Mouse (Mus musculus): ENCODE measurements around the gene Itpr1. TPM values are rescaled to one million over a fixed set of nuclear protein-coding genes. Genes with fewer than 3 reads are reported as not detected.

Itpr1 gene
- polyA plus RNA-seq, 1 experiment: 4.7 TPM

DNA sequence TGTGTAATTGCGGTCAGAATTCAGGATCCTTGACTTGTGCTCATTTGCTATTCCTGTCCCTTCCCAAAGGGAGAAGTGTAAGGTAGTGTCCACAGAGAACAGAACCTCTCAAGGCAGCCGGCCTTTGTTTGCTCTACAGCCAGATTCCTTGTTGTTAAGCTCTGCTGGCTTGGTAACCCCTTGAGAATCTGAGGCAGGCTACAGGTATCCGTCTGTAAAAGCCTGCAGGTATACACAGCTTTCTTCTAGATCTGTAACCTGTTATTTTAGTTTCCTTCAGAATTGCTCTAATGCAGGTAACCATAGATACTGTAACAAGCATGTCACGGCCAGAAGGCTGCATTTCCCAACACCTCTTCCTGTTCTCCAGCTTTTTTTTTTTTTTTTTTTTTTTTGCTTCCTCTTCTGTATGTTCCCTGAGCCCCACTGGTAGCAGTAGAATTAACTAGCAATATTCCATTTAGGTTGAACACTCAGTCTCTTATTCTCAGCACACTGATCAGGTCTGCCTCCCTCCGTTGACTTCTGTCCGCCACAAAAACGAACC lies 158.5 kb downstream of the Itpr1 start:
- no peak for TF ChIP-seq POLR2A (IDR thresholded peaks at IDR 0.05; ENCODE audit: low read depth, low read length)
- no peak for TF ChIP-seq CTCF (IDR thresholded peaks at IDR 0.05; ENCODE audit: extremely low read depth, insufficient read length, insufficient replicate concordance, low read depth, low read length)
- H3K4me1 ChIP-seq (ENCODE audit: control insufficient read depth, insufficient read depth, insufficient read length, low read length): no peaks in the 10 kb centered on the region
- H3K27ac ChIP-seq (ENCODE audit: insufficient read depth, low read depth, low read length): no peak overlapping the region
- H3K27me3 ChIP-seq (ENCODE audit: control insufficient read depth, insufficient read depth, low read length): no peaks in the 10 kb centered on the region
- no peak overlapping the region for H3K4me3 ChIP-seq (ENCODE audit: low read depth, low read length)
- 85% methylated on average over 7 of the region's 7 CpGs for WGBS
- no peaks in the 10 kb centered on the region for H3K36me3 ChIP-seq (ENCODE audit: control insufficient read depth, insufficient read depth, low read length)

DNA sequence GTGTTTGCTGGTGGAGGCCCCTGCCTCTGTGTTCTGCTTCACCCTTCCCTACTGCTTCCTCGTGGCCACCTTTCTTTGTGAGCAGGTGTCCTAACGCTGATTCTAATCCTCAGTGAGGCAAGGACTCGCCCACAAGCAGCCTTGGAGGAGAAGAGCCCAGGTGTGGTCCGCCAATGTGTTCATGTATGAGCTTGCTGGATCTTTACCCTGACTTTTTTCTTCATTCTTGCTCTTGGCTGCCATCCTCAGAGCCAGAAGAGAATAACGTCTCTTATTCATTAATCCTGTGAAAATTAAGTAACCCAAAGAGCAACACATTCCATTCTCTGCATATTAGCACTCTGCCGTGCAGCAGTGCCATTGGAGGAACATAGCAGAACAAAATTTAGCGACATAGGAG lies 161.1 kb downstream of the Itpr1 start:
- H3K36me3 ChIP-seq (ENCODE audit: control insufficient read depth, insufficient read depth, low read length): 0 out of 2 replicates have a peak, but pooled peaks cover 1% of the 10 kb centered on the region
- 67% methylated on average over 7 of the region's 7 CpGs for WGBS
- H3K4me1 ChIP-seq (ENCODE audit: control insufficient read depth, insufficient read depth, insufficient read length, low read length): no peaks in the 10 kb centered on the region
- H3K27me3 ChIP-seq (ENCODE audit: control insufficient read depth, insufficient read depth, low read length): no peaks in the 10 kb centered on the region
- no peak overlapping the region for H3K27ac ChIP-seq (ENCODE audit: insufficient read depth, low read depth, low read length)
- TF ChIP-seq CTCF (IDR thresholded peaks at IDR 0.05; ENCODE audit: extremely low read depth, insufficient read length, insufficient replicate concordance, low read depth, low read length) (no peak), POLR2A (IDR thresholded peaks at IDR 0.05; ENCODE audit: low read depth, low read length) (no peak)
- no peak overlapping the region for H3K4me3 ChIP-seq (ENCODE audit: low read depth, low read length)

DNA sequence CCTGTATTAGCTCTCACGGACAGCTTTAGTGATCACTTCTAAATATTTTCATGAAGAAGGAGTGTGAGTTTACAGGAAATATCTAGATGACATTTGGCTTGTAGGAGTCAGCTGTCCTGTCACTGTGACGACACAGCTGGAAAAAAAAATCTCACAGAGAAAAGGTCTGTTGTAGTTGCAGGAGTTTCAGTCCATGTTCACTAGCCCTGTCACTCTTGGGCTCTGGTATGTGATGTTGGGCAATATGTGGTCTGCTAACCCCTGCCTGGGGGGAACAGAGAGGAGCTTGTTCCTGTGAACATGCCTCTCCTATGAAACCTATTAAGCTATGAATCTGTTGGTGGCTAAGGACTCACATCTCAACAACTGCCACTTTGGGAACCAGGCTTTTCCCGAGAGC lies 166.1 kb downstream of the Itpr1 start:
- Histone ChIP-seq H3K4me3 (ENCODE audit: low read depth, low read length) (no peak overlapping the region), H3K27me3 (ENCODE audit: control insufficient read depth, insufficient read depth, low read length) (no peaks in the 10 kb centered on the region), H3K4me1 (ENCODE audit: control insufficient read depth, insufficient read depth, insufficient read length, low read length) (no peaks in the 10 kb centered on the region), H3K36me3 (ENCODE audit: control insufficient read depth, insufficient read depth, low read length) (peaks cover 15% of the 10 kb centered on the region), H3K27ac (ENCODE audit: insufficient read depth, low read depth, low read length) (no peak overlapping the region)
- no peak for TF ChIP-seq CTCF (IDR thresholded peaks at IDR 0.05; ENCODE audit: extremely low read depth, insufficient read length, insufficient replicate concordance, low read depth, low read length)
- no peak for TF ChIP-seq POLR2A (IDR thresholded peaks at IDR 0.05; ENCODE audit: low read depth, low read length)
- 74% methylated on average over 3 of the region's 3 CpGs for WGBS

DNA sequence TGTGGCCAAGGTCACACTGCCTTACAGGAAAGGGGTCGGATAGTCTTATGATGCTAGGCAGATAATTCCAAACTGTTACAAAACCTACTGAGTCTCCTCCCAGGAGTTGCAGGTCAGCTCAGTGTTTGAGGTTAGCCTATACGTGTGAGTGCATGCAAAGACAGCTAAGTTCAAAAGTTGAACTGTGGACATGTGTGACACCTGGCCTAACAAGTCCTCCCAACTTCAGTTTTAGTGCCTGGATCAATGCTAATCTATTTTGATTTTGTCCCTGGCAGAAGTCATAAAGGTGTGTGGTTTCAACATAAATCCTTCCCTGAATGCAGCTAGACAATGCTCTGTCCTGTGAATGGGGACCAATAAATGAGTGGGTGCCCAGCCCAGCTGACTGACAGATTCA lies 167.3 kb downstream of the Itpr1 start:
- Histone ChIP-seq H3K27ac (ENCODE audit: insufficient read depth, low read depth, low read length) (no peak overlapping the region), H3K36me3 (ENCODE audit: control insufficient read depth, insufficient read depth, low read length) (peaks cover 17% of the 10 kb centered on the region), H3K4me3 (ENCODE audit: low read depth, low read length) (no peak overlapping the region), H3K4me1 (ENCODE audit: control insufficient read depth, insufficient read depth, insufficient read length, low read length) (no peaks in the 10 kb centered on the region), H3K27me3 (ENCODE audit: control insufficient read depth, insufficient read depth, low read length) (no peaks in the 10 kb centered on the region)
- no peak for TF ChIP-seq POLR2A (IDR thresholded peaks at IDR 0.05; ENCODE audit: low read depth, low read length)
- TF ChIP-seq CTCF (IDR thresholded peaks at IDR 0.05; ENCODE audit: extremely low read depth, insufficient read length, insufficient replicate concordance, low read depth, low read length): no peak
- WGBS: 72% methylated on average over 2 of the region's 2 CpGs

DNA sequence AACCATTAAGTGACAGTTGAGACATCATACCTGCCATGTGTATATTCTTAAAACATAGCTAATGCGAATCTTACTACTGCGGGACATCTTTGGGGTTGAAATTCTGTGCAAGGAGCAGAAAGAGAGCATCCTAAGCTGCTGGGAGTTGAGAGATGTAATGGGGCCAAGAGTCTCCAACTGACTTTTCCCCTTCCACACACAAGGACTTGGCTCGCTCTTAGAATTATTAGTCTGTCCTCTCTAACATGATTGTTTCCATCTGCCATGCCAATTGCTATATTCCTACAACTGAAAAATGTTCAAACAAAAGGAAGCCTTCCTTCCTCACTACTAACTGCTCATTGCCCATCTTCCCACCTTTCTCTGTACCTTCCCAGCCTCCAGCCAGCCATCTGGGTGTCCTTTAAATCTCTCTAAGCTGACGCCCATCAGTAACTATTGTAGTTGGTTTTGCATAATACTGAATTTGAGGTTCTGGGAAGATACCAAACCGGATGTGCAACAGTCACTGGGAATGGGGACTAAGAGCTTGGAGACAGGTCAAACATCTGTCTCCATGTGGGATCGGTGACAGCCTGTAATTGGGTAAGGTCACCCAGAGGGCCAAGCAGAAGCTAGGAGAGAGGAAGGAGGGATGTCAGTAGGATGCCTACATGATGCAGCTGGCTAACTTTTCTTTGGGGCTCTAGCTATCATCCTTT lies 177.9 kb downstream of the Itpr1 start:
- TF ChIP-seq POLR2A (IDR thresholded peaks at IDR 0.05; ENCODE audit: low read depth, low read length): no peak
- TF ChIP-seq CTCF (IDR thresholded peaks at IDR 0.05; ENCODE audit: extremely low read depth, insufficient read length, insufficient replicate concordance, low read depth, low read length): no peak
- Histone ChIP-seq H3K36me3 (ENCODE audit: control insufficient read depth, insufficient read depth, low read length) (peaks cover 6% of the 10 kb centered on the region), H3K27me3 (ENCODE audit: control insufficient read depth, insufficient read depth, low read length) (no peaks in the 10 kb centered on the region), H3K4me3 (ENCODE audit: low read depth, low read length) (no peak overlapping the region), H3K27ac (ENCODE audit: insufficient read depth, low read depth, low read length) (no peak overlapping the region), H3K4me1 (ENCODE audit: control insufficient read depth, insufficient read depth, insufficient read length, low read length) (no peaks in the 10 kb centered on the region)
- 84% methylated on average over 6 of the region's 6 CpGs for WGBS

DNA sequence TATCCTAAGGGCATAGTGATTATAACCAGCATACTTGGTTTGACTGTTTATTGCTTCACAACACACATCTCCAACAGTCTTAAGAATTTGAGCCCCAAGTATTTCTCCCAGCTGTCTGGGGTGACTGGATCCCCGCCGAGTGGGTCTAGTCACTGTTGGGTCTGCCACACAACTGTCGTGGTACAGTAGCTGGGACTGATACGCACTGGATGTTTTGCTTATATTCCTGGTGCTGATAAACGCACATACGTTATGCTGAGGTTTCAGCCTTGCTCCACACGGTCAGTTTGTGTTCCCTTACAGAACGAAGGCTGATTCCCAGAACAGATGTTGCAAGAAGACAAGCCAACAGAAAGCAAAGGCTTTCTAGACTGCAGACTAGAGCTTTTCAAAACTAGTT lies 180.2 kb downstream of the Itpr1 start:
- Histone ChIP-seq H3K27ac (ENCODE audit: insufficient read depth, low read depth, low read length) (no peak overlapping the region), H3K4me3 (ENCODE audit: low read depth, low read length) (no peak overlapping the region), H3K27me3 (ENCODE audit: control insufficient read depth, insufficient read depth, low read length) (no peaks in the 10 kb centered on the region), H3K36me3 (ENCODE audit: control insufficient read depth, insufficient read depth, low read length) (peaks cover 8% of the 10 kb centered on the region), H3K4me1 (ENCODE audit: control insufficient read depth, insufficient read depth, insufficient read length, low read length) (no peaks in the 10 kb centered on the region)
- 84% methylated on average over 8 of the region's 8 CpGs for WGBS
- TF ChIP-seq CTCF (IDR thresholded peaks at IDR 0.05; ENCODE audit: extremely low read depth, insufficient read length, insufficient replicate concordance, low read depth, low read length): no peak
- TF ChIP-seq POLR2A (IDR thresholded peaks at IDR 0.05; ENCODE audit: low read depth, low read length): no peak

DNA sequence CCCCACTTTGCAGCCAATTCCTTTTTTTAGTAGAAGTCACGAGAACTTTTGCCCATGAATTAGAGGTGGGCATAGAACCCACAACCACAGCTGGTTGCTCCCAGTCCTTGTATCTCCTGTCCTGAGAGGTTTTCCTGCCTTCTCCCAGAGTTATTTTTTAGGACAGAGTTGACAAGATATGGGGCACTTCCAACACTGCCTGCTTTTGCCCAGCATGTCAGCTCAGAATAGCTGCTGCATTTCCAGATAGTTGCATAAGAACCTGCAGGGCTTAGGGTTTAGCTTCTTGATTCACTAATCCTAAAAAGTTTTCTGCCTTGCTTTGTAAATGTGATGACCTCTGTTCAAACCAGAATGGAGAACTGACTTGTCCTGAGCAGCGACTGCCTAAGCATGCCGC lies 185.1 kb downstream of the Itpr1 start:
- H3K27ac ChIP-seq (ENCODE audit: insufficient read depth, low read depth, low read length): no peak overlapping the region
- no peaks in the 10 kb centered on the region for H3K27me3 ChIP-seq (ENCODE audit: control insufficient read depth, insufficient read depth, low read length)
- WGBS: 93% methylated on average over 3 of the region's 3 CpGs
- peaks cover 5% of the 10 kb centered on the region for H3K36me3 ChIP-seq (ENCODE audit: control insufficient read depth, insufficient read depth, low read length)
- H3K4me1 ChIP-seq (ENCODE audit: control insufficient read depth, insufficient read depth, insufficient read length, low read length): no peaks in the 10 kb centered on the region
- TF ChIP-seq CTCF (IDR thresholded peaks at IDR 0.05; ENCODE audit: extremely low read depth, insufficient read length, insufficient replicate concordance, low read depth, low read length) (no peak), POLR2A (IDR thresholded peaks at IDR 0.05; ENCODE audit: low read depth, low read length) (no peak)
- H3K4me3 ChIP-seq (ENCODE audit: low read depth, low read length): no peak overlapping the region
